Comparison of ENCODE assay signal across 8 mouse cellular contexts in genomic region chr4:126532827-126533728, GRCm38 (mm10). TPM values are rescaled to one million over a fixed set of nuclear protein-coding genes. Genes with fewer than 3 reads are reported as not detected.
DNase-seq lines count a peak whose midpoint lies in the region; ATAC-seq and TF ChIP-seq lines count a peak whose summit lies in the region.

TSS of gene Ago4 (minus strand) at chr4:126533472.

- H3K4me1 ChIP-seq in hindbrain, postnatal 0 days (ENCODE audit: insufficient read depth, low read length), result peaks cover 6% of the 10 kb centered on the region; the same call in 1 of the 2 replicates
- H3K4me1 ChIP-seq in megakaryocyte, embryonic 14.5 days, result peaks cover 34% of the 10 kb centered on the region

- peak; percentile 94 for ATAC-seq in hindbrain, postnatal 0 days

- peak within 1 kb of the TSS; percentile 83 for H3K27ac ChIP-seq in hindbrain, postnatal 0 days

- H3K4me3 ChIP-seq in hindbrain, postnatal 0 days (ENCODE audit: low read length), result peak within 1 kb of the TSS; percentile 94
- H3K4me3 ChIP-seq in megakaryocyte, embryonic 14.5 days (replicated peaks), result peak within 1 kb of the TSS; percentile 92

- intact Hi-C loops in gastrocnemius, postnatal 14 days (cut with DNase I; ENCODE audit: low total_unique reads), result no loop called here
- intact Hi-C loops in left cerebral cortex, postnatal 36 days (cut with DNase I), result no loop called here

- TF ChIP-seq CTCF in hindbrain, postnatal 0 days (IDR thresholded peaks at IDR 0.05; ENCODE audit: low read depth), result no peak

- H3K9me3 ChIP-seq in hindbrain, postnatal 0 days (ENCODE audit: low read length), result no peaks in the 10 kb centered on the region
- no peaks in the 10 kb centered on the region for H3K9me3 ChIP-seq in megakaryocyte, embryonic 14.5 days

- H3K9ac ChIP-seq in hindbrain, postnatal 0 days (replicated peaks; ENCODE audit: low read length), result peak within 1 kb of the TSS; percentile 92

- under 1% methylated on average over 89 of the region's 120 CpGs for WGBS in hindbrain, postnatal 0 days

- H3K27me3 ChIP-seq in hindbrain, postnatal 0 days (ENCODE audit: insufficient read depth, low read length), result no peaks in the 10 kb centered on the region
- peaks cover 40% of the 10 kb centered on the region for H3K27me3 ChIP-seq in megakaryocyte, embryonic 14.5 days (replicated peaks)

- H3K36me3 ChIP-seq in hindbrain, postnatal 0 days (ENCODE audit: insufficient read depth, low read length), result no peaks in the 10 kb centered on the region
- H3K36me3 ChIP-seq in megakaryocyte, embryonic 14.5 days (replicated peaks; ENCODE audit: low read length), result no peaks in the 10 kb centered on the region

- peak within 1 kb of the TSS; percentile 89 for H3K4me2 ChIP-seq in hindbrain, postnatal 0 days (ENCODE audit: low read depth, low read length)

- DNase-seq in layer of hippocampus, adult 11-12 months (ENCODE audit: low spot score), result peak; percentile 33
- no peak for DNase-seq in layer of hippocampus, adult 9-10 months (ENCODE audit: low spot score)
- DNase-seq in embryo, embryonic 10 days (ENCODE audit: low spot score), result peak; percentile 74
- peak; percentile 70 for DNase-seq in gastrocnemius, postnatal 14 days
- DNase-seq in hindbrain, postnatal 0 days (ENCODE audit: low spot score), result peak; percentile 94
- peak; percentile 37 to 58 for DNase-seq in left cerebral cortex, postnatal 36 days (ENCODE audit: low spot score in 2 of 2)
- peak; percentile 71 to 78 for DNase-seq in right cerebral cortex, postnatal 10 days (ENCODE audit: low spot score in 2 of 2)

RNA-seq across cellular contexts. Expression of gene Ago4, which starts in this region (rescaled TPM):
- 1 to 10 TPM; 2.1 to 2.2 TPM for total RNA-seq in gastrocnemius, postnatal 14 days (2021)
- 6.7 and 9.7 TPM in 2 replicates for total RNA-seq in hindbrain, postnatal 0 days (2014; rRNA removed)
- 3.4 TPM in 2 replicates for polyA plus RNA-seq in hindbrain, postnatal 0 days (2015; fragmentation: Nextera tagmentation; extraction: Ambion mirVana)
- 1 to 10 TPM; 5.1 to 7.5 TPM for total RNA-seq in left cerebral cortex, postnatal 36 days (2021)
- 0.02 TPM in 1 of 2 replicates, not detected in the other for polyA plus RNA-seq in megakaryocyte, embryonic 14.5 days (2012; ENCODE audit: insufficient read depth, low replicate concordance)
